Mouse (Mus musculus) hindbrain, embryonic 15.5 days (tissue): Measurements from ENCODE around the gene Pum2. TPM values are rescaled to one million over a fixed set of nuclear protein-coding genes. Genes with fewer than 3 reads are reported as not detected.
A peak's percentile ranks its signal among the peaks of the same experiment; 100 is the strongest.

Source experiments
- ATAC-seq: fragments of 200-750 bp; cut with Nextera tagmentation; 2 replicates; pipeline ENCODE4 v1.8.0; 2017; ENCODE audit warnings: low read depth, moderate number of reproducible peaks, moderate TSS enrichment; ENCODE audit not compliant: low FRiP score
- H3K27ac ChIP-seq: fragments of 300-500 bp; sonication (generic); replicated peaks from 2 replicates; pipeline ENCODE4 v1.5.1; 2015; ENCODE audit warnings: mild to moderate bottlenecking, inconsistent platforms
- H3K27me3 ChIP-seq: fragments of 300-500 bp; sonication (generic); 2 replicates; pipeline ENCODE4 v1.6.1; 2015; ENCODE audit warnings: control low read depth, inconsistent platforms
- H3K36me3 ChIP-seq: fragments of 300-500 bp; sonication (generic); 2 replicates; pipeline ENCODE4 v1.6.1; 2015; ENCODE audit warnings: control low read depth, inconsistent platforms
- H3K4me1 ChIP-seq: fragments of 300-500 bp; sonication (generic); replicated peaks from 2 replicates; pipeline ENCODE4 v1.6.1; 2015; ENCODE audit warnings: control low read depth, inconsistent platforms
- H3K4me2 ChIP-seq: fragments of 300-500 bp; sonication (generic); 2 replicates; pipeline ENCODE4 v1.6.1; 2015; ENCODE audit warnings: moderate library complexity, mild to moderate bottlenecking, inconsistent platforms
- H3K4me3 ChIP-seq: fragments of 300-500 bp; sonication (generic); 2 replicates; pipeline ENCODE4 v1.5.1; 2015; ENCODE audit warnings: mild to moderate bottlenecking, inconsistent platforms
- H3K9ac ChIP-seq: fragments of 300-500 bp; sonication (generic); 2 replicates; pipeline ENCODE4 v1.6.1; 2015; ENCODE audit warnings: inconsistent platforms
- H3K9me3 ChIP-seq: fragments of 300-500 bp; sonication (generic); 2 replicates; pipeline ENCODE4 v1.6.1; 2016; ENCODE audit warnings: control low read depth, inconsistent platforms
- WGBS: fragments of 180-500 bp; shearing (Covaris S2); methylation state at CpG from one replicate; pipeline ENCODE4 v1.1.7; 2015; 5-methylcytosine and 5-hydroxymethylcytosine counted together
- polyA plus RNA-seq: library from polyadenylated mRNA; unstranded; fragments of >200 nt; fragmentation: Nextera tagmentation; extraction: Ambion mirVana; gene quantifications from 2 replicates; pipeline ENCODE4 v1.2.1, GENCODE M21; 2015

Pum2 gene
- polyA plus RNA-seq, 1 experiment from 2014 or later: 46.8 TPM

DNA sequence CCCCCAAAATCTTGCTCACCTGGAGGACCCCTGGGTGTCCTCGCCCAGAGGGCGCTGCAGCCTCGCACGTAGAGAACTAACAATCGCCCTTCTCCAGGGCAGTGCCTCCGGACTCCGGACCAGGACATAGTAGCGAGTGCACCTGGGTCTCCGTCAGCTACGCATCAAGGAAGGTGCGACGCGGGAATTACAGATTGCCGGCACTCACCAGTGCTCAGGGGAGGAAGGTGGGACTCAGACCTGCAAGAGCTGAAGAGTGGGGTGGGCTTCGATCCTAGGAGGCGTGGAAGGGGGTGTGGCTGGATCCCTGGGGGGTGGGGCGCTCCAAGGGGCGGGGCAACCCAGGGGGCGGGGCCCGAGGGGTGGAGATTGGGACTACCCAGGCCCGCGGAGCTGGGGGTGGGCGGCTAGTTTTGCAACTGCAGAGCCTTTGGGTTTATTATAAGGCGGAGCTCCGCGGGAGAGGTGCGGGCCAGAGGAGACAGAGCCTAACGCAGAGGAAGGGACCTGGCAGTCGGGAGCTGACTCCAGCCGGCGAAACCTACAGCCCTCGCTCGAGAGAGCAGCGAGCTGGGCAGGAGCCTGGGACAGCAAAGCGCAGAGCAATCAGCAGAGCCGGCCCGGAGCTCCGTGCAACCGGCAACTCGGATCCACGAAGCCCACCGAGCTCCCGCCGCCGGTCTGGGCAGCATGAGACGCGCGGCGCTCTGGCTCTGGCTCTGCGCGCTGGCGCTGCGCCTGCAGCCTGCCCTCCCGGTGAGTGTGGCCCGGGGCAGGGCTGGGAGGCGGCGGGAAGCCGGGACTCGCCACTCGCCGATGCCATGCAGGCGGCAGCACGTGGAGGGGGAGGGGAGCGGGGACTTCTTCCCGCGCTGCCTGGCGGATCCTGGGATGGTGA is 97.3 kb downstream of the Pum2 start, which contains the start of gene Sdc1:
Sdc1 (plus strand) TSS at position 378 of the 898 bp plus-strand sequence.
- peak within 1 kb of the TSS; percentile 80 for H3K4me3 ChIP-seq
- H3K4me1 ChIP-seq: peaks cover 17% of the 10 kb centered on the region
- under 1% methylated on average over 63 of the region's 67 CpGs for WGBS
- H3K9ac ChIP-seq: peak within 1 kb of the TSS; percentile 69
- ATAC-seq: peak; percentile 88
- H3K27me3 ChIP-seq: no peaks in the 10 kb centered on the region
- peak within 1 kb of the TSS; percentile 93 for H3K4me2 ChIP-seq
- H3K36me3 ChIP-seq: no peaks in the 10 kb centered on the region
- H3K9me3 ChIP-seq: no peaks in the 10 kb centered on the region
- peak within 1 kb of the TSS; percentile 72 for H3K27ac ChIP-seq

GRCm38 (mm10) chr12:8771844-8772380 is 98.0 kb downstream of the Pum2 start:
- ATAC-seq: peak; percentile 12
- WGBS: under 1% methylated on average over 37 of the region's 37 CpGs
- H3K36me3 ChIP-seq: no peaks in the 10 kb centered on the region
- no peaks in the 10 kb centered on the region for H3K27me3 ChIP-seq
- peak overlapping the region; percentile 69 for H3K9ac ChIP-seq
- H3K4me3 ChIP-seq: peak overlapping the region; percentile 80
- H3K4me1 ChIP-seq: peaks cover 17% of the 10 kb centered on the region
- H3K27ac ChIP-seq: peak overlapping the region; percentile 72
- peak overlapping the region; percentile 93 for H3K4me2 ChIP-seq
- H3K9me3 ChIP-seq: no peaks in the 10 kb centered on the region

- H3K9me3 ChIP-seq: no peaks in the 10 kb centered on the region
- ATAC-seq: peak; percentile 28
- WGBS: under 1% methylated on average over 53 of the region's 55 CpGs
- H3K27me3 ChIP-seq: no peaks in the 10 kb centered on the region
- H3K4me3 ChIP-seq: peak overlapping the region; percentile 80
- H3K4me2 ChIP-seq: peak overlapping the region; percentile 93
- peak overlapping the region; percentile 72 for H3K27ac ChIP-seq
- H3K4me1 ChIP-seq: peaks cover 17% of the 10 kb centered on the region
- no peaks in the 10 kb centered on the region for H3K36me3 ChIP-seq
- peak overlapping the region; percentile 69 for H3K9ac ChIP-seq
Observed at GRCm38 (mm10) chr12:8772451-8773143, 98.7 kb downstream of the Pum2 start.

DNA sequence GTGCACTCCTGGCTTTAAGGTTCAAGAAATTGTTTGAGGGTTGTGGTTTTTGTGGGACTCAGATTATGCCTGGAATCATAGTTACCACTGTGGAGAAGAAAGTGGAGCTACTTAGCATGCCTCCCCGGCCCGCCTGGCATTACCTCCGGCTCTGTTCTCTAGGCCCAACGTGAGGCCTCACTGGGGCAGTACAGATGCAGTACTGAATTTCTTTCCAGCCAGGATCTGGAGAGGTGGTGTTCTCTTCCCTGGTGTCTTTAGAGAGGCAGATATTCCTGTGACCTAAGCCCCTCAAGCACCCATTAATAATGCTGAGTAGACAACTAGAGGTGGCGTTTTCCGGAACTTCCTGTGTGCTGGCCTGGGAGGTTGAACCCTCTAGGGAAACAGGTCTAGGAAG is 99.4 kb downstream of the Pum2 start:
- Histone ChIP-seq H3K36me3 (no peaks in the 10 kb centered on the region), H3K4me1 (peaks cover 17% of the 10 kb centered on the region), H3K4me3 (peak overlapping the region; percentile 80), H3K4me2 (peak overlapping the region; percentile 93), H3K9me3 (no peaks in the 10 kb centered on the region), H3K9ac (no peak overlapping the region), H3K27ac (no peak overlapping the region), H3K27me3 (no peaks in the 10 kb centered on the region)
- ATAC-seq: no peak
- 26% methylated on average over 6 of the region's 6 CpGs for WGBS

- Histone ChIP-seq H3K4me3 (no peak overlapping the region), H3K9me3 (no peaks in the 10 kb centered on the region), H3K27ac (no peak overlapping the region), H3K27me3 (no peaks in the 10 kb centered on the region), H3K4me2 (no peak overlapping the region), H3K9ac (no peak overlapping the region), H3K4me1 (peaks cover 17% of the 10 kb centered on the region), H3K36me3 (no peaks in the 10 kb centered on the region)
- no peak for ATAC-seq
Observed at GRCm38 (mm10) chr12:8774183-8774582, 100.2 kb downstream of the Pum2 start.

GRCm38 (mm10) chr12:8776206-8776605 is 102.3 kb downstream of the Pum2 start:
- WGBS: 88% methylated on average over 7 of the region's 7 CpGs
- peaks cover 17% of the 10 kb centered on the region for H3K4me1 ChIP-seq

DNA sequence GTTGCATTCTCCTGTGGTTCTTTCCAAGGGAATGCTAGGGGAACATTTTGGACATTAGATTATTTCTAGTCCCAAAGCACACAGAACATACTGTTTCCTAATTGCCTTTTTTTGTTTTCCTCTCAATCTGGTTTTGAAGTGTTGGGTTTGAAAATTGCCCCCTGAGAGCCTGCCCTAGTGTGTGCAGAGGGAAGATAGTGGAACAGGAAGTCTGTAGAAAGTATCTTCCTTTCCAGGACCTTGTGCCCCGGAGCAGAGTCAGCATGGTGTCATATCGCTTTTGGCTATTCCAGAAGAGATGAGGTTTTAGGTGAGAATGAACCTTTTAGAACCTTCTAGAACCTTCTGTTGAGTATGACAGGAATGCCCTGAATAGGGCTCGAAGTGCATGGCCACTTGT is 102.8 kb downstream of the Pum2 start:
- Histone ChIP-seq H3K9ac (no peak overlapping the region), H3K9me3 (no peaks in the 10 kb centered on the region), H3K27ac (no peak overlapping the region), H3K36me3 (no peaks in the 10 kb centered on the region), H3K4me1 (peaks cover 12% of the 10 kb centered on the region), H3K4me2 (no peak overlapping the region), H3K4me3 (no peak overlapping the region), H3K27me3 (no peaks in the 10 kb centered on the region)
- no peak for ATAC-seq
- WGBS: 91% methylated on average over 3 of the region's 3 CpGs

More at GRCm38 (mm10) chr12:8776206-8776605, 102.3 kb downstream of the Pum2 start:
- Histone ChIP-seq H3K27me3 (no peaks in the 10 kb centered on the region), H3K4me2 (no peak overlapping the region), H3K27ac (no peak overlapping the region), H3K36me3 (no peaks in the 10 kb centered on the region), H3K9me3 (no peaks in the 10 kb centered on the region), H3K4me3 (no peak overlapping the region), H3K9ac (no peak overlapping the region)
- ATAC-seq: no peak

DNA sequence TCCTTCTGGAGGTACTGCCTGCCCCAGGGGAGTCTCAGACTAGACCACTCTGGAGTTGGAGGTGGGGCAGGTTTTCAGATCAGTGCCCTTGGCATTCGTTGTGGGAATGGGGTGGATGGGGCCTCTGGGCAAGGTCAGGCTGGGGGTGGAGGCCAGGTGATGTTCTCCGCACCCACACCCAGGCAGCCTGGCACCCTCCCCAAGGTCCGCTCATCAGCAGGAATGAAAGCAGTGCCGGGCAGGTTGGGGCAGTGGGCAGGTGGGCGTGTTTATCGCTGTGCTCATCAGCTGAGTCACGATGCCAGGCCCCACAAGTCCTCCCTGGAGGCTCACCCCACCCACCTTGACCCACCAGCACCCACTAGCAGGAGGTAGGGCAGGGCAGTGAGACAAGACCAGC is 104.2 kb downstream of the Pum2 start:
- Histone ChIP-seq H3K9me3 (no peaks in the 10 kb centered on the region), H3K4me2 (no peak overlapping the region), H3K9ac (no peak overlapping the region), H3K36me3 (no peaks in the 10 kb centered on the region), H3K4me3 (no peak overlapping the region), H3K27me3 (no peaks in the 10 kb centered on the region), H3K4me1 (peaks cover 6% of the 10 kb centered on the region), H3K27ac (no peak overlapping the region)
- ATAC-seq: no peak
- WGBS: 90% methylated on average over 7 of the region's 7 CpGs

GRCm38 (mm10) chr12:8779851-8780250 is 105.9 kb downstream of the Pum2 start:
- Histone ChIP-seq H3K36me3 (no peaks in the 10 kb centered on the region), H3K9me3 (no peaks in the 10 kb centered on the region), H3K27me3 (no peaks in the 10 kb centered on the region), H3K4me3 (no peak overlapping the region), H3K4me2 (no peak overlapping the region), H3K27ac (no peak overlapping the region), H3K4me1 (no peaks in the 10 kb centered on the region), H3K9ac (no peak overlapping the region)
- 82% methylated on average over 4 of the region's 4 CpGs for WGBS
- no peak for ATAC-seq

GRCm38 (mm10) chr12:8781121-8781520 is 107.2 kb downstream of the Pum2 start:
- Histone ChIP-seq H3K4me3 (no peak overlapping the region), H3K4me2 (no peak overlapping the region), H3K9me3 (no peaks in the 10 kb centered on the region), H3K27ac (no peak overlapping the region), H3K27me3 (no peaks in the 10 kb centered on the region), H3K9ac (no peak overlapping the region), H3K4me1 (no peaks in the 10 kb centered on the region), H3K36me3 (no peaks in the 10 kb centered on the region)
- WGBS: 84% methylated on average over 7 of the region's 7 CpGs
- no peak for ATAC-seq

DNA sequence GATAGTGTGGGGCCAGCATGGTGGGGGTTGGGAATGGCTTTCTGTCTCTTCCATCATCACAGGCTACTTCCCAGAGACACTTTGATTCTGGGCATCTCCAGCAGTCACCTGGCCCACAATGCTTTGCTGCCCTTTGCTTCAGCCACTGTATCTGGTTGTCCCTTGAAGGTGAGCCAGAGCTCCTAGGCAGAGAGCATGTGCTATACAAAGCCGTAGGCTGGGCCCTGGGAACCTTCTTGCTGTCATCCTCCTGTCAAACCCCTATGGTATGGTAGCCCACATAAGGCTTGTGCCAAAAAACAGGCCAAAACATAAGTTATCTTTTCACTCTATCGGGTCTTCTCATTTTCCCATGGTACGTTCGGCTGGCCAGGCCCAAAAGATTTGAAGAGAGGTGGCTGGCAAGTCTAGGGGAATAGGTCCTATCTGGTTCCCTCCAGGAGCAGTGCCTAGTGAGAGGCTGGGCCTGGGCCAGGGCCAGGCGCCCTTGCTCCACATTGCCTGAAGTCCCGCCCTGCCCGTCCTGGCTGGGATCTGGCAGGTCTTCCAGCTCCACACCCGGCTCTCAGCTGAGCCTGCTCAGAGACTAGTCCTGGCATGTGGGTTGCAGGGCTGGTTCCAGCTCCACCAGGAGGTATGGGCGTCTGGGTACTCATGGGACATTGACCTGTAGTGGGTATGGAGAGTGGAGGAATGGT is 107.9 kb downstream of the Pum2 start:
- Histone ChIP-seq H3K36me3 (no peaks in the 10 kb centered on the region), H3K27me3 (no peaks in the 10 kb centered on the region), H3K4me3 (no peak overlapping the region), H3K9ac (no peak overlapping the region), H3K4me1 (no peaks in the 10 kb centered on the region), H3K9me3 (no peaks in the 10 kb centered on the region), H3K27ac (no peak overlapping the region), H3K4me2 (no peak overlapping the region)
- 79% methylated on average over 9 of the region's 9 CpGs for WGBS
- peak; percentile 29; the same call in 1 of the 2 replicates for ATAC-seq
